Mouse (Mus musculus) liver, embryonic 14.5 days (tissue): ENCODE data around the gene Dag1. TPM values are rescaled to one million over a fixed set of nuclear protein-coding genes. Genes with fewer than 3 reads are reported as not detected.

Source experiments
- ATAC-seq: fragments of 200-750 bp; cut with Nextera tagmentation; 2 replicates; pipeline ENCODE4 v1.8.0; 2017; ENCODE audit warnings: moderate number of reproducible peaks, mild to moderate bottlenecking, moderate library complexity; ENCODE audit not compliant: insufficient read depth
- DNase-seq, 3 experiments: peaks; one replicate each; pipeline ENCODE4 v3.0.0-alpha.2; 2012 to 2013; ENCODE audit warnings: low read depth in 3 of 3, low spot score in 3 of 3
- H3K27ac ChIP-seq: fragments of 300-500 bp; sonication (generic); 2 replicates; pipeline ENCODE4 v1.5.1; 2014; ENCODE audit warnings: moderate library complexity, mild to moderate bottlenecking, control low read depth, inconsistent platforms
- H3K27me3 ChIP-seq: fragments of 300-500 bp; sonication (generic); 2 replicates; pipeline ENCODE4 v1.6.1; 2014; ENCODE audit warnings: mild to moderate bottlenecking, low read length, moderate library complexity; ENCODE audit not compliant: control insufficient read depth, insufficient read depth
- H3K36me3 ChIP-seq: fragments of 300-500 bp; sonication (generic); replicated peaks from 2 replicates; pipeline ENCODE4 v1.6.1; 2014; ENCODE audit warnings: low read depth; ENCODE audit not compliant: control insufficient read depth, insufficient read depth
- H3K4me1 ChIP-seq, 2 experiments: fragments of 200-500 bp in 1 of 2; fragments of 300-500 bp in 1 of 2; sonication (generic) in 1 of 2; replicated peaks; 2 replicates each; pipeline ENCODE4 v1.6.1; 2012 to 2014; ENCODE audit warnings: antibody characterized with exemption in 1 of 2, inconsistent platforms in 1 of 2, low read length in 1 of 2; ENCODE audit not compliant: control insufficient read depth in 2 of 2, insufficient read depth in 2 of 2
- H3K4me2 ChIP-seq: fragments of 300-500 bp; sonication (generic); 2 replicates; pipeline ENCODE4 v1.6.1; 2014; ENCODE audit warnings: low read depth, mild to moderate bottlenecking, control low read depth, moderate library complexity
- H3K4me3 ChIP-seq, 2 experiments: fragments of 200-500 bp in 1 of 2; fragments of 300-500 bp in 1 of 2; sonication (generic) in 1 of 2; 2 replicates each; pipeline ENCODE4 v1.5.1; 2012 to 2014; ENCODE audit warnings: low read depth in 2 of 2, low read length in 2 of 2, mild to moderate bottlenecking in 2 of 2, control low read depth in 1 of 2, inconsistent platforms in 1 of 2, moderate library complexity in 1 of 2; ENCODE audit not compliant: insufficient read depth in 1 of 2
- H3K9ac ChIP-seq: fragments of 300-500 bp; sonication (generic); replicated peaks from 2 replicates; pipeline ENCODE4 v1.6.1; 2014; ENCODE audit warnings: mild to moderate bottlenecking, control low read depth, moderate library complexity
- H3K9me3 ChIP-seq: fragments of 300-500 bp; sonication (generic); 2 replicates; pipeline ENCODE4 v1.6.1; 2016; ENCODE audit warnings: low read length, mixed read lengths; ENCODE audit not compliant: control insufficient read depth
- CTCF ChIP-seq: IDR thresholded peaks from 2 replicates; pipeline ENCODE4 v1.5.1; 2016; ENCODE audit warnings: antibody characterized with exemption, low read depth, control low read depth
- EP300 ChIP-seq: IDR thresholded peaks from 2 replicates; pipeline ENCODE4 v1.6.1; 2016; ENCODE audit warnings: antibody characterized with exemption, low read depth
- WGBS: fragments of 180-500 bp; shearing (Covaris S2); extraction: QIAGEN DNeasy Blood & Tissue Kit; methylation state at CpG from one replicate; pipeline ENCODE4 v1.1.7; 2014; ENCODE audit not compliant: insufficient replicate concordance; 5-methylcytosine and 5-hydroxymethylcytosine counted together
- polyA plus RNA-seq, 2 experiments: library from polyadenylated mRNA; depleted of rRNA in 1 of 2; stranded (reverse) in 1 of 2; unstranded in 1 of 2; fragments of >200 nt; fragmentation: Nextera tagmentation in 1 of 2; extraction: Ambion mirVana in 1 of 2; gene quantifications; 2 replicates each; pipeline versions ENCODE4 v1.2.1 to v1.2.3; 2012 to 2014

Dag1 gene
- polyA plus RNA-seq, 2 experiments: 5.3 to 12.0 TPM

- peak within 1 kb of the TSS; percentile 91 for H3K4me2 ChIP-seq
- WGBS: under 1% methylated on average over 81 of the region's 81 CpGs
- H3K9ac ChIP-seq: peak within 1 kb of the TSS; percentile 100
- peak within 1 kb of the TSS; percentile 99 for H3K27ac ChIP-seq
- no peaks in the 10 kb centered on the region for H3K9me3 ChIP-seq
- no peaks in the 10 kb centered on the region for H3K27me3 ChIP-seq
- H3K4me1 ChIP-seq: peaks cover 25 to 28% of the 10 kb centered on the region in 2 experiments
- no peak for TF ChIP-seq CTCF
- no peak for TF ChIP-seq EP300
- peak within 1 kb of the TSS; percentile 81 to 99 for H3K4me3 ChIP-seq
- DNase-seq (peak; percentile 100), ATAC-seq (peak; percentile 91)
- peaks cover 10% of the 10 kb centered on the region for H3K36me3 ChIP-seq
Observed at GRCm38 (mm10) chr9:108305629-108306520, 42.1 kb upstream of the Dag1 start, which contains the start of the genes Rhoa and Tcta. Gene Rhoa (plus strand): TSS chr9:108306129. Gene Tcta (minus strand): TSS chr9:108306160.

- TF ChIP-seq CTCF: no peak
- no peak for TF ChIP-seq EP300
- peaks cover 22 to 24% of the 10 kb centered on the region in 2 experiments for H3K4me1 ChIP-seq
Observed at GRCm38 (mm10) chr9:108305170-108305569, 41.4 kb upstream of the Dag1 start.

GRCm38 (mm10) chr9:108304716-108305115 lies 41.0 kb upstream of the Dag1 start:
- Histone ChIP-seq H3K4me2 (peak overlapping the region; percentile 91), H3K4me3 (peak overlapping the region; percentile 78 to 99; a peak in 3 of 4 replicates), H3K9me3 (no peaks in the 10 kb centered on the region), H3K36me3 (peaks cover 7% of the 10 kb centered on the region), H3K4me1 (peaks cover 22% of the 10 kb centered on the region in 2 experiments), H3K27ac (peak overlapping the region; percentile 99), H3K27me3 (no peaks in the 10 kb centered on the region), H3K9ac (peak overlapping the region; percentile 89)
- 25% methylated on average over 4 of the region's 4 CpGs for WGBS
- DNase-seq (no peak), ATAC-seq (no peak)
- TF ChIP-seq CTCF (no peak), EP300 (no peak)

More at GRCm38 (mm10) chr9:108305170-108305569, 41.4 kb upstream of the Dag1 start:
- peak overlapping the region; percentile 89 for H3K9ac ChIP-seq
- 0% methylated on average over 1 of the region's 1 CpGs for WGBS
- no peaks in the 10 kb centered on the region for H3K27me3 ChIP-seq
- H3K27ac ChIP-seq: peak overlapping the region; percentile 99
- peaks cover 7% of the 10 kb centered on the region for H3K36me3 ChIP-seq
- ATAC-seq: no peak
- H3K9me3 ChIP-seq: no peaks in the 10 kb centered on the region
- H3K4me3 ChIP-seq: peak overlapping the region; percentile 78 to 99
- peak overlapping the region; percentile 91 for H3K4me2 ChIP-seq
- DNase-seq: no peak

GRCm38 (mm10) chr9:108301853-108302252 lies 38.1 kb upstream of the Dag1 start:
- Histone ChIP-seq H3K27me3 (no peaks in the 10 kb centered on the region), H3K4me3 (no peak overlapping the region), H3K27ac (no peak overlapping the region), H3K4me1 (peaks cover 9% of the 10 kb centered on the region in 2 experiments), H3K4me2 (no peak overlapping the region), H3K36me3 (peaks cover 4% of the 10 kb centered on the region), H3K9me3 (no peaks in the 10 kb centered on the region), H3K9ac (no peak overlapping the region)
- TF ChIP-seq EP300 (no peak), CTCF (no peak)
- ATAC-seq: no peak
- WGBS: 67% methylated on average over 3 of the region's 3 CpGs
- no peak for DNase-seq
